Mouse (Mus musculus) Patski (cell line): ENCODE measurements at regions not wholly inside any gene's neighbourhood (a gene's known extent, or its start where the extent isn't known, plus 50 kb on each side); places are given as distances from the start of the nearest gene placed in this dataset.

Source experiments
- ATAC-seq: fragments of 100-300 bp; one replicate; pipeline ENCODE4 v1.8.0; 2021
- CTCF ChIA-PET: fragments of 350-600 bp; sonication (Branson Sonifier 250); formaldehyde crosslinking; loops from one replicate; lab custom pipeline; 2022; ENCODE audit warnings: inconsistent platforms; lab: Charles Lee
- POLR2A ChIA-PET: fragments of 350-600 bp; sonication (Branson Sonifier 250); formaldehyde crosslinking; loops from one replicate; lab custom pipeline; 2022; ENCODE audit warnings: antibody characterized with exemption, inconsistent platforms; lab: Charles Lee
- DNase-seq: peaks from one replicate; pipeline ENCODE4 v3.0.0-alpha.2; 2011; ENCODE audit warnings: low read depth, low spot score
- H3K27me3 ChIP-seq: fragments of 371-371 bp; one replicate; pipeline ENCODE4 v1.5.1; 2021
- CTCF ChIP-seq: fragments of 100-300 bp; IDR thresholded peaks from one replicate; pipeline ENCODE4 v1.5.1; 2021
- in situ Hi-C: fragments of 300-500 bp; cut with MboI; formaldehyde crosslinking; loops from 3 replicates; pipeline ENCODE4 v1.11.1; 2018; ENCODE audit warnings: low pct_unique_long_range_greater_than_20kb, mixed read lengths

GRCm38 (mm10) chr8:126728135-126728534, 134.3 kb upstream of the Irf2bp2 start:
- ChIA-PET POLR2A (interaction anchor here (0.8 kb wide), 1 partner anchor 43 kb away, joined by 3 read pairs; no protein-coding TSS in a partner anchor), CTCF (no interaction called here)
- ATAC-seq (no peak), DNase-seq (no peak)
- H3K27me3 ChIP-seq, result no peaks in the 10 kb centered on the region
- in situ Hi-C loops, result no loop called here
- no peak for TF ChIP-seq CTCF

- ChIA-PET CTCF (no interaction called here), POLR2A (no interaction called here)
- ATAC-seq (no peak), DNase-seq (no peak)
- H3K27me3 ChIP-seq, result no peaks in the 10 kb centered on the region
- in situ Hi-C loops, result no loop called here
- no peak for TF ChIP-seq CTCF
Observed at GRCm38 (mm10) chr8:126727068-126727467, 133.3 kb upstream of the Irf2bp2 start.

- no peak for TF ChIP-seq CTCF
Observed at GRCm38 (mm10) chr8:126723259-126724122, 129.7 kb upstream of the Irf2bp2 start.

GRCm38 (mm10) chr8:126721621-126722020, 127.8 kb upstream of the Irf2bp2 start:
- in situ Hi-C loops, result loop anchor here (25.0 kb wide), 1 partner anchor 459 kb away; no protein-coding TSS in a partner anchor
- no peak for ATAC-seq
- ChIA-PET POLR2A (no interaction called here), CTCF (interaction anchor here (1.0 to 1.6 kb wide), 2 partner anchors 13 to 14 kb away, joined by 3 to 5 read pairs; no protein-coding TSS in a partner anchor)
- TF ChIP-seq CTCF, result no peak
- no peaks in the 10 kb centered on the region for H3K27me3 ChIP-seq
- DNase-seq, result no peak

More at GRCm38 (mm10) chr8:126723259-126724122, 129.7 kb upstream of the Irf2bp2 start:
- POLR2A ChIA-PET, result interaction anchor here (1.0 kb wide), 1 partner anchor 11 kb away, joined by 3 read pairs; no protein-coding TSS in a partner anchor
- CTCF ChIA-PET, result no interaction called here
- DNase-seq (no peak), ATAC-seq (peak; percentile 7)
- no peaks in the 10 kb centered on the region for H3K27me3 ChIP-seq
- in situ Hi-C loops, result loop anchor here (25.0 kb wide), 1 partner anchor 461 kb away; no protein-coding TSS in a partner anchor

- no peak for TF ChIP-seq CTCF
- POLR2A ChIA-PET, result interaction anchor here (0.7 kb wide), 1 partner anchor 88 kb away, joined by 3 read pairs; no protein-coding TSS in a partner anchor
- DNase-seq (no peak), ATAC-seq (no peak)
- in situ Hi-C loops, result loop anchor here (25.0 kb wide), 1 partner anchor 458 kb away; no protein-coding TSS in a partner anchor
- CTCF ChIA-PET, result interaction anchor here (1.0 to 1.6 kb wide), 2 partner anchors 13 to 14 kb away, joined by 3 to 5 read pairs; no protein-coding TSS in a partner anchor
- no peaks in the 10 kb centered on the region for H3K27me3 ChIP-seq
Observed at GRCm38 (mm10) chr8:126720473-126721145, 126.8 kb upstream of the Irf2bp2 start.

- in situ Hi-C loops, result loop anchor here (25.0 kb wide), 1 partner anchor 457 kb away; no protein-coding TSS in a partner anchor
- ATAC-seq, result no peak
- no peaks in the 10 kb centered on the region for H3K27me3 ChIP-seq
- no peak for TF ChIP-seq CTCF
- DNase-seq, result no peak
- POLR2A ChIA-PET, result no interaction called here
- CTCF ChIA-PET, result no interaction called here
Observed at GRCm38 (mm10) chr8:126719748-126720147, 126.0 kb upstream of the Irf2bp2 start.

GRCm38 (mm10) chr8:126717652-126718155, 123.9 kb upstream of the Irf2bp2 start:
- no peaks in the 10 kb centered on the region for H3K27me3 ChIP-seq
- CTCF ChIA-PET, result no interaction called here
- POLR2A ChIA-PET, result no interaction called here
- no peak for DNase-seq
- ATAC-seq, result no peak
- TF ChIP-seq CTCF, result no peak
- in situ Hi-C loops, result loop anchor here (25.0 kb wide), 1 partner anchor 455 kb away; no protein-coding TSS in a partner anchor

- POLR2A ChIA-PET, result no interaction called here
- in situ Hi-C loops, result loop anchor here (25.0 kb wide), 1 partner anchor 453 kb away; no protein-coding TSS in a partner anchor
- ATAC-seq (no peak), DNase-seq (no peak)
- CTCF ChIA-PET, result interaction anchor here (1.0 to 1.2 kb wide), 2 partner anchors 14 to 19 kb away, joined by 3 to 4 read pairs; no protein-coding TSS in a partner anchor
- no peaks in the 10 kb centered on the region for H3K27me3 ChIP-seq
- no peak for TF ChIP-seq CTCF
Observed at GRCm38 (mm10) chr8:126715666-126716065, 121.9 kb upstream of the Irf2bp2 start.

GRCm38 (mm10) chr8:126713602-126714145, 119.9 kb upstream of the Irf2bp2 start:
- POLR2A ChIA-PET, result interaction anchor here (1.1 to 1.5 kb wide), 2 partner anchors 9 to 21 kb away, joined by 3 read pairs; no protein-coding TSS in a partner anchor
- in situ Hi-C loops, result loop anchor here (25.0 kb wide), 1 partner anchor 451 kb away; no protein-coding TSS in a partner anchor
- DNase-seq (no peak), ATAC-seq (no peak)
- no peak for TF ChIP-seq CTCF
- H3K27me3 ChIP-seq, result no peaks in the 10 kb centered on the region
- CTCF ChIA-PET, result no interaction called here
